9 mouse cellular contexts compared by ENCODE assay signal in the genomic region with DNA sequence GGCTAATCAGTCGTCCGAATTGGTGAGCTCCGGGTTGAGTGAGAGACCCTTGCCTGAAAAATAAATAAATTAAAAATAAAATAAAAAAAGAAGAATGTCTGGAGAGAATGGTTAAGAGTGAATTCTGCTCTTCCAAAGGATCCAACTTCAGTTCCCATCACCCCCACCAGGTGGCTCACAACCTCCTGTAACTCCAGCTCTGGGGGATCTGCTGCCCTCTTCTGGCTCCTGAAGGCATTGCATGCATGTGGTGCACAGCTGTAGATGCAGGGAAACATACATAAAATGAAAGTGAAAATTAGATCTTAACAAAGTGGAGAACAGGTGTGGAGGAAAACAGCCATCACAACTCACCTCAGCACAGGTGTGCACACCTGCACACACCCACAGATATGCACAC. TPM values are rescaled to one million over a fixed set of nuclear protein-coding genes. Genes with fewer than 3 reads are reported as not detected.
DNase-seq lines count a peak whose midpoint lies in the region; ATAC-seq and TF ChIP-seq lines count a peak whose summit lies in the region.
"Had no signal": no experiment of that assay in that cellular context is flagged by ENCODE, and none has a peak within 500 bp of the region (broad histone marks: within the 10 kb centered on the region; RNA-seq: fewer than 3 reads in every experiment).

No protein-coding gene starts in this region.

- H3K4me2 ChIP-seq in forebrain, embryonic 11.5 days (ENCODE audit: low read depth, low read length, severe bottlenecking), result no peak overlapping the region
- H3K4me2 ChIP-seq in forebrain, embryonic 12.5 days, result no peak overlapping the region
- no peak overlapping the region for H3K4me2 ChIP-seq in lung, postnatal 0 days (replicated peaks; ENCODE audit: low read depth, low read length)
- H3K4me2 ChIP-seq: liver, embryonic 15.5 days had no signal

- TF ChIP-seq EP300 in lung, postnatal 0 days (IDR thresholded peaks at IDR 0.05), result no peak

- no peaks in the 10 kb centered on the region for H3K4me1 ChIP-seq in forebrain, embryonic 11.5 days (replicated peaks; ENCODE audit: control insufficient read depth, insufficient read depth, low read length)
- no peaks in the 10 kb centered on the region for H3K4me1 ChIP-seq in forebrain, embryonic 12.5 days
- H3K4me1 ChIP-seq in lung, postnatal 0 days (ENCODE audit: insufficient read depth, low read depth, low read length), result no peaks in the 10 kb centered on the region
- H3K4me1 ChIP-seq: liver, embryonic 15.5 days had no signal

- no peak overlapping the region for H3K9ac ChIP-seq in forebrain, embryonic 11.5 days (ENCODE audit: low read length)
- no peak overlapping the region for H3K9ac ChIP-seq in forebrain, embryonic 12.5 days
- H3K9ac ChIP-seq in lung, postnatal 0 days (replicated peaks; ENCODE audit: low read depth), result no peak overlapping the region
- H3K9ac ChIP-seq: liver, embryonic 15.5 days had no signal

- DNase-seq in forebrain, embryonic 11.5 days (ENCODE audit: low spot score), result peak; percentile 89
- DNase-seq in right cerebral cortex, postnatal 14 days, result peak; percentile 86
- DNase-seq in right cerebral cortex, postnatal 36 days (ENCODE audit: low spot score in 2 of 2), result no peak
- DNase-seq in cerebellum, postnatal 14 days, result peak; percentile 77 to 93
- peak; percentile 36 for DNase-seq in lung, postnatal 0 days (ENCODE audit: low spot score)
- peak; percentile 21 to 70 for DNase-seq in spleen, postnatal 14 days (ENCODE audit: low spot score in 2 of 2)

- H3K9me3 ChIP-seq in forebrain, embryonic 11.5 days (ENCODE audit: control insufficient read depth, low read length), result no peaks in the 10 kb centered on the region; the same call in 1 of the 2 replicates
- H3K9me3 ChIP-seq in forebrain, embryonic 12.5 days, result 0 out of 2 replicates have a peak, but pooled peaks cover 11% of the 10 kb centered on the region
- H3K9me3 ChIP-seq in lung, postnatal 0 days (ENCODE audit: low read length), result no peaks in the 10 kb centered on the region
- H3K9me3 ChIP-seq: liver, embryonic 15.5 days had no signal

- no peak for ATAC-seq in forebrain, embryonic 11.5 days (replicated peaks; ENCODE audit: low FRiP score)
- no peak for ATAC-seq in forebrain, embryonic 12.5 days (ENCODE audit: low FRiP score)
- peak; percentile 51 to 59; a peak in 2 of 4 replicates for ATAC-seq in hematopoietic stem cell, adult 5-6 weeks (replicated peaks in 1 of 2; ENCODE audit: insufficient read depth in 1 of 2, low FRiP score in 2 of 2, low TSS enrichment in 1 of 2, low read depth in 1 of 2, poor library complexity in 2 of 2, severe bottlenecking in 2 of 2)
- ATAC-seq in lung, postnatal 0 days, result no peak

- TF ChIP-seq CTCF in lung, postnatal 0 days (IDR thresholded peaks at IDR 0.05), result peak; percentile 92

- no peak overlapping the region for H3K4me3 ChIP-seq in forebrain, embryonic 11.5 days (ENCODE audit: low read depth, low read length)
- no peak overlapping the region for H3K4me3 ChIP-seq in forebrain, embryonic 12.5 days (replicated peaks)
- H3K4me3 ChIP-seq in lung, postnatal 0 days (ENCODE audit: low read depth, low read length), result no peak overlapping the region
- H3K4me3 ChIP-seq: liver, embryonic 15.5 days had no signal

- no peak overlapping the region for H3K27ac ChIP-seq in forebrain, embryonic 11.5 days (ENCODE audit: low read depth, low read length)
- no peak overlapping the region for H3K27ac ChIP-seq in forebrain, embryonic 12.5 days
- H3K27ac ChIP-seq in lung, postnatal 0 days (ENCODE audit: low read length), result no peak overlapping the region
- H3K27ac ChIP-seq: liver, embryonic 15.5 days had no signal

- 32% methylated on average over 3 of the region's 3 CpGs for WGBS in forebrain, embryonic 11.5 days
- WGBS in forebrain, embryonic 12.5 days, result 26% methylated on average over 3 of the region's 3 CpGs
- WGBS in lung, postnatal 0 days, result 17% methylated on average over 3 of the region's 3 CpGs

- no peaks in the 10 kb centered on the region; the same call in 1 of the 2 replicates for H3K27me3 ChIP-seq in forebrain, embryonic 11.5 days (ENCODE audit: control insufficient read depth, insufficient read depth, low read length)
- H3K27me3 ChIP-seq in forebrain, embryonic 12.5 days, result 0 out of 2 replicates have a peak, but pooled peaks cover 4% of the 10 kb centered on the region
- no peaks in the 10 kb centered on the region for H3K27me3 ChIP-seq in lung, postnatal 0 days (replicated peaks; ENCODE audit: insufficient read depth, low read length)

- H3K36me3 ChIP-seq in forebrain, embryonic 11.5 days (ENCODE audit: control insufficient read depth, insufficient read depth, low read length), result no peaks in the 10 kb centered on the region
- H3K36me3 ChIP-seq in forebrain, embryonic 12.5 days (replicated peaks), result no peaks in the 10 kb centered on the region
- no peaks in the 10 kb centered on the region for H3K36me3 ChIP-seq in lung, postnatal 0 days (ENCODE audit: insufficient read depth, low read length)
- H3K36me3 ChIP-seq: liver, embryonic 15.5 days had no signal

RNA-seq across cellular contexts. Expression of a gene that starts 22.0 kb away (rescaled TPM):
- polyA plus RNA-seq in forebrain, embryonic 11.5 days (2014; fragmentation: Nextera tagmentation; extraction: Ambion mirVana), result 8.9 and 9.4 TPM in 2 replicates
- 27.4 and 30.1 TPM in 2 replicates for polyA plus RNA-seq in forebrain, embryonic 12.5 days (2016; fragmentation: Nextera tagmentation; extraction: Ambion mirVana)
- not detected in 2 replicates for total RNA-seq in hematopoietic stem cell, adult 5-6 weeks (2017)
- polyA plus RNA-seq in lung, postnatal 0 days (2015; fragmentation: Nextera tagmentation; extraction: Ambion mirVana), result 0.08 and 0.13 TPM in 2 replicates

Comparison
In these comparisons a context has a peak if more than half of its experiments do, and no peak if none do; other contexts are left out.
1. DNase-seq: peak in forebrain, embryonic 11.5 days (single experiment), right cerebral cortex, postnatal 14 days (single experiment), cerebellum, postnatal 14 days (2 of 2), lung, postnatal 0 days (single experiment) and spleen, postnatal 14 days (2 of 2); none in right cerebral cortex, postnatal 36 days (0 of 2).
2. ATAC-seq: peak in hematopoietic stem cell, adult 5-6 weeks (2 of 2); none in forebrain, embryonic 11.5 days (single experiment), forebrain, embryonic 12.5 days (single experiment) and lung, postnatal 0 days (single experiment).